Mouse (Mus musculus) thymus, adult 2 months (tissue): ENCODE measurements around the gene 1700029I15Rik. TPM values are rescaled to one million over a fixed set of nuclear protein-coding genes. Genes with fewer than 3 reads are reported as not detected.

Experiments
- DNase-seq: peaks from one replicate; pipeline ENCODE4 v3.0.0; 2021
- H3K27ac ChIP-seq: fragments of 200-500 bp; 2 replicates; pipeline ENCODE4 v1.5.1; 2012; ENCODE audit warnings: low read length, control low read depth; ENCODE audit not compliant: control insufficient read depth, insufficient read depth
- H3K27me3 ChIP-seq: fragments of 200-500 bp; 2 replicates; pipeline ENCODE4 v1.6.1; 2012; ENCODE audit warnings: mild to moderate bottlenecking, low read length, moderate library complexity, mixed read lengths; ENCODE audit not compliant: control insufficient read depth, insufficient read depth
- H3K36me3 ChIP-seq: fragments of 200-500 bp; 2 replicates; pipeline ENCODE4 v1.6.1; 2012; ENCODE audit warnings: mild to moderate bottlenecking, low read length, moderate library complexity; ENCODE audit not compliant: control insufficient read depth, insufficient read depth
- H3K4me1 ChIP-seq: fragments of 200-500 bp; replicated peaks from 2 replicates; pipeline ENCODE4 v1.6.1; 2012; ENCODE audit warnings: low read length; ENCODE audit not compliant: control insufficient read depth, insufficient read depth
- H3K4me3 ChIP-seq: fragments of 200-500 bp; 2 replicates; pipeline ENCODE4 v1.5.1; 2012; ENCODE audit warnings: mild to moderate bottlenecking, low read length, control low read depth, moderate library complexity; ENCODE audit not compliant: control insufficient read depth, insufficient read depth
- CTCF ChIP-seq: fragments of 200-500 bp; IDR thresholded peaks from 2 replicates; pipeline ENCODE4 v1.5.1; 2012; ENCODE audit warnings: mild to moderate bottlenecking, control low read depth, low read length, moderate library complexity, borderline replicate concordance; ENCODE audit not compliant: control insufficient read depth, poor library complexity, insufficient read depth; ENCODE audit errors: extremely low read depth
- POLR2A ChIP-seq: fragments of 200-500 bp; IDR thresholded peaks from 2 replicates; pipeline ENCODE4 v1.6.1; 2012; ENCODE audit warnings: mild to moderate bottlenecking, low read length, control low read depth, moderate library complexity; ENCODE audit not compliant: control insufficient read depth, poor library complexity, insufficient read depth; ENCODE audit errors: extremely low read depth
- WGBS: fragments of 180-500 bp; shearing (Covaris S2); methylation state at CpG from one replicate; pipeline ENCODE4 v1.1.7; 2018; 5-methylcytosine and 5-hydroxymethylcytosine counted together
- polyA plus RNA-seq: library from polyadenylated mRNA; depleted of rRNA; stranded (reverse); fragments of >200 nt; gene quantifications from 2 replicates; pipeline ENCODE4 v1.2.3, GENCODE M21; 2012

The 1700029I15Rik gene
- polyA plus RNA-seq, 1 experiment, result 9.0 TPM

- no peaks in the 10 kb centered on the region for H3K27me3 ChIP-seq
- no peak overlapping the region for H3K27ac ChIP-seq
- no peaks in the 10 kb centered on the region for H3K36me3 ChIP-seq
- WGBS, result 95% methylated on average over 10 of the region's 10 CpGs
- H3K4me1 ChIP-seq, result peaks cover 6% of the 10 kb centered on the region; the same call in 1 of the 2 replicates
- H3K4me3 ChIP-seq, result no peak overlapping the region
- no peak for DNase-seq
- TF ChIP-seq POLR2A (no peak), CTCF (no peak)
Observed at GRCm38 (mm10) chr2:92365568-92365967, 16.8 kb upstream of the 1700029I15Rik start.

DNA sequence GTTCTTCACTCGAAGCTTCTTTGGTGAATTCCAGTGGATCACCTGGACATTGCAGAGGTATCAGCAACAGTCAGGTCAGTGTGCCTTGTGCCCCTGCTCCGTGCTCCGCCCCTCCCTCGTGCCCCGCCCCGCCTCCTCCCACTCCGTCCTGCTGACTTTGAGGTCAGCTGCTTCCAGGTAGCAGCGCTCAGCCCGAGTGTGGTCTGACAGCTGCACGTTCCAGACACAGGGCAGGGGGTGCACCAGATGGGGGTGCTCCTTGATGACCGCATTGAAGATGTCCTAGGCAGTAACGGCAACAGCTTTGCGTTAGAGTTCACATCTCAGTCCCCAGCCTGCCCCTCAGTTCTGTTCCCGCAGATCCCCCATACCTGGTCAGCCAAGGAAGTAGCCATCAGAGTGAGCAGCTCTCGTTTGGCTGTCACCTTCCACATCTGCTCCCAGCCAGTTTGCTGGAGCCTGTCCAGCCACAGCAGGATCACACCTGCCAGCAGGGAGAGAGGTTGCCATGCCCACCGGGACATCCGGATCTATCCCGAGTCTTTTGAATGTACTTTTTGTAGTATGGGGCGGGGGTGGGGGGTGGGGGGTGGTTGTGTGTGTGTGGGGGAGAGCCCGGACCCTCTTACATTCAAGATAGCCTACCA is 14.8 kb upstream of the 1700029I15Rik start:
- Histone ChIP-seq H3K4me3 (no peak overlapping the region), H3K27me3 (no peaks in the 10 kb centered on the region), H3K4me1 (peaks cover 24% of the 10 kb centered on the region), H3K27ac (no peak overlapping the region), H3K36me3 (no peaks in the 10 kb centered on the region)
- TF ChIP-seq CTCF (no peak), POLR2A (no peak)
- no peak for DNase-seq
- WGBS, result 57% methylated on average over 20 of the region's 20 CpGs

DNA sequence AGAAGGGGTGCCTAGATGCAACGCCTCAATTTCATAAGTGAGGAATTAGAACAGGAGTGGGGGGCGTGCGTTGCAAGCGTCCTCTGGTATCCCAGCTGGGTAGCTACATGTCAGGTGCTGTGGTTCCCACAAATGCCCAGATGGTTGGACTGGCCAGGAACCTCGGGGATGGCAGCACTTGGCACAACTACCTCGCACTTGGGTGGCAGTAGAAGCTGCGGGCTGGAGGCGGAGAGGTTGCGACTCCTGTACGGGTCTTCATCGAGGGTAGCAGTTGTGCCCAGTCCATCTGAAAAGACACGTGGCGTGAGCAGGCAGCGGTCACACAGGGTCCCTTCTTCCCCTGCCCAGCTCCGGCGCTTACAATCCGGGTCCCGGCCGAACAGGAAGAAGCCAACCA is 12.0 kb upstream of the 1700029I15Rik start:
- no peaks in the 10 kb centered on the region for H3K36me3 ChIP-seq
- no peaks in the 10 kb centered on the region for H3K27me3 ChIP-seq
- WGBS, result 28% methylated on average over 19 of the region's 19 CpGs
- TF ChIP-seq CTCF (no peak), POLR2A (no peak)
- DNase-seq, result no peak
- peak overlapping the region; percentile 40 for H3K4me3 ChIP-seq
- H3K27ac ChIP-seq, result no peak overlapping the region
- H3K4me1 ChIP-seq, result peaks cover 43% of the 10 kb centered on the region

- H3K27ac ChIP-seq, result no peak overlapping the region
- no peaks in the 10 kb centered on the region for H3K27me3 ChIP-seq
- H3K4me1 ChIP-seq, result peaks cover 48% of the 10 kb centered on the region
- H3K4me3 ChIP-seq, result peak overlapping the region; percentile 40
- H3K36me3 ChIP-seq, result no peaks in the 10 kb centered on the region
- DNase-seq, result peak; percentile 27
- TF ChIP-seq CTCF (no peak), POLR2A (no peak)
- 25% methylated on average over 45 of the region's 45 CpGs for WGBS
Observed at GRCm38 (mm10) chr2:92370821-92371805, 11.2 kb upstream of the 1700029I15Rik start.

DNA sequence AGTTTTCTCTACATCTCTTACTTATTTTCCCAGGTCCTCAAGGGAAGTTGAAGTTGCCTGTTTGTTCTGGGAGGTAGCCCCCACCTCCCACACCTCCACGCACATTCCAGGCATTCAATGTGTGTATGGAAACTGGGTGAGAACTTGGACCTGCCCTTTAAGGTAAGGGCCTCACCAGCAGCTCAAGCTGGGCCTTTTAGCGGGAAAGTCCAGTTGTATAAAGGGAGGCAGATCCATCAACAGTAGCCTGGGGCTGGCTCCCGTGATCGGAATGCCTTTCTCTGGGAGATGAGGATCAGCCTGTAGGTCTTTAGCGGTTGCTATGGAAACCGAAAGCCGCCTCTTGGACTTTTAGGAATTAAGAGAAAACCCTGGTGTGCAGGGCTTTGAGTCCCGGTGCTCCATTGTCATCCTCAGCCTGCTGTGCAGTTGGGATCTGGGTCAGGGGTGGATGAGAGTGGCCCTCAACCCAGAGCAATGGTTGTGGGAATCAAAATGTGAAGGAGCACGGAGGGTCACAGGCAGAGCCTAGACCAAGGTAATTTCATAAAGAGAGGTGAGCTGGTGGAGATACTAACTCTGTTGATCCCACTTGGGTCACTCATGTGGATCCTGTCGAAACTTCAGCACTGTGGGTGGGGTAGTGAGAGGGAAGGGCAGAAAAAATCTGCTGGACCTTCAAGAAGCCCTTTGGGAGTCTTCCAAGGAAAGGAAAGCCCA is 10.2 kb upstream of the 1700029I15Rik start:
- DNase-seq, result no peak
- H3K27ac ChIP-seq, result peak overlapping the region; percentile 32; the same call in 1 of the 2 replicates
- peaks cover 51% of the 10 kb centered on the region for H3K4me1 ChIP-seq
- H3K4me3 ChIP-seq, result no peak overlapping the region
- 93% methylated on average over 10 of the region's 10 CpGs for WGBS
- H3K36me3 ChIP-seq, result no peaks in the 10 kb centered on the region
- H3K27me3 ChIP-seq, result no peaks in the 10 kb centered on the region
- TF ChIP-seq POLR2A (no peak), CTCF (no peak)

- no peak overlapping the region for H3K4me3 ChIP-seq
- TF ChIP-seq CTCF, result no peak
- no peak for TF ChIP-seq POLR2A
- WGBS, result 56% methylated on average over 9 of the region's 9 CpGs
- H3K27ac ChIP-seq, result peak overlapping the region; percentile 86
- H3K4me1 ChIP-seq, result peaks cover 47% of the 10 kb centered on the region
- H3K36me3 ChIP-seq, result 0 out of 2 replicates have a peak, but pooled peaks cover 4% of the 10 kb centered on the region
- no peak for DNase-seq
- H3K27me3 ChIP-seq, result no peaks in the 10 kb centered on the region
Observed at GRCm38 (mm10) chr2:92372767-92373436, 9.4 kb upstream of the 1700029I15Rik start.
